Mouse (Mus musculus): ENCODE results near the gene Glb1l. TPM values are rescaled to one million over a fixed set of nuclear protein-coding genes. Genes with fewer than 3 reads are reported as not detected.
A peak's percentile ranks its signal among the peaks of the same experiment; 100 is the strongest.

The Glb1l gene
- polyA plus RNA-seq, 1 experiment = 27.1 TPM

GRCm38 (mm10) chr1:75219531-75219930 is 8.9 kb upstream of the Glb1l start, which contains the start of gene Tuba4a:
TSS of gene Tuba4a (minus strand) at chr1:75219865.
- peak within 1 kb of the TSS; percentile 95 for H3K4me3 ChIP-seq (ENCODE audit: insufficient read depth, low read length)
- H3K27ac ChIP-seq (ENCODE audit: insufficient read depth, low read depth, low read length) = peak within 1 kb of the TSS; percentile 10
- TF ChIP-seq CTCF (IDR thresholded peaks at IDR 0.05; ENCODE audit: low read depth, low read length) (no peak), POLR2A (IDR thresholded peaks at IDR 0.05; ENCODE audit: borderline replicate concordance, low read depth, low read length) (no peak)
- peaks cover 23% of the 10 kb centered on the region for H3K4me1 ChIP-seq (ENCODE audit: control insufficient read depth, insufficient read depth, low read length)

- TF ChIP-seq POLR2A (IDR thresholded peaks at IDR 0.05; ENCODE audit: borderline replicate concordance, low read depth, low read length) = peak; percentile 87; the same call in 1 of the 2 replicates
- TF ChIP-seq CTCF (IDR thresholded peaks at IDR 0.05; ENCODE audit: low read depth, low read length) = no peak
- Histone ChIP-seq H3K27ac (ENCODE audit: insufficient read depth, low read depth, low read length) (peak overlapping the region; percentile 10), H3K4me3 (ENCODE audit: insufficient read depth, low read length) (peak overlapping the region; percentile 95), H3K4me1 (ENCODE audit: control insufficient read depth, insufficient read depth, low read length) (peaks cover 27% of the 10 kb centered on the region)
These were observed 8.5 kb upstream of the Glb1l start for GRCm38 (mm10) chr1:75219078-75219477.

GRCm38 (mm10) chr1:75218227-75219001 is 7.8 kb upstream of the Glb1l start:
- Histone ChIP-seq H3K4me3 (ENCODE audit: insufficient read depth, low read length) (peak overlapping the region; percentile 95), H3K27ac (ENCODE audit: insufficient read depth, low read depth, low read length) (peak overlapping the region; percentile 10), H3K4me1 (ENCODE audit: control insufficient read depth, insufficient read depth, low read length) (peaks cover 33% of the 10 kb centered on the region)
- no peak for TF ChIP-seq CTCF (IDR thresholded peaks at IDR 0.05; ENCODE audit: low read depth, low read length)
- no peak for TF ChIP-seq POLR2A (IDR thresholded peaks at IDR 0.05; ENCODE audit: borderline replicate concordance, low read depth, low read length)

- peak overlapping the region; percentile 95 for H3K4me3 ChIP-seq (ENCODE audit: insufficient read depth, low read length)
- peaks cover 38% of the 10 kb centered on the region for H3K4me1 ChIP-seq (ENCODE audit: control insufficient read depth, insufficient read depth, low read length)
- H3K27ac ChIP-seq (ENCODE audit: insufficient read depth, low read depth, low read length) = no peak overlapping the region
- TF ChIP-seq POLR2A (IDR thresholded peaks at IDR 0.05; ENCODE audit: borderline replicate concordance, low read depth, low read length) (no peak), CTCF (IDR thresholded peaks at IDR 0.05; ENCODE audit: low read depth, low read length) (no peak)
These were observed 7.2 kb upstream of the Glb1l start for GRCm38 (mm10) chr1:75217893-75218226.

- TF ChIP-seq POLR2A (IDR thresholded peaks at IDR 0.05; ENCODE audit: borderline replicate concordance, low read depth, low read length) = no peak
- TF ChIP-seq CTCF (IDR thresholded peaks at IDR 0.05; ENCODE audit: low read depth, low read length) = no peak
- H3K4me1 ChIP-seq (ENCODE audit: control insufficient read depth, insufficient read depth, low read length) = peaks cover 43% of the 10 kb centered on the region
- H3K4me3 ChIP-seq (ENCODE audit: insufficient read depth, low read length) = no peak overlapping the region
- H3K27ac ChIP-seq (ENCODE audit: insufficient read depth, low read depth, low read length) = no peak overlapping the region
These were observed 6.4 kb upstream of the Glb1l start for GRCm38 (mm10) chr1:75216797-75217585.

GRCm38 (mm10) chr1:75215785-75216184 is 5.2 kb upstream of the Glb1l start:
- H3K4me3 ChIP-seq (ENCODE audit: insufficient read depth, low read length) = no peak overlapping the region
- H3K4me1 ChIP-seq (ENCODE audit: control insufficient read depth, insufficient read depth, low read length) = peaks cover 43% of the 10 kb centered on the region
- no peak overlapping the region for H3K27ac ChIP-seq (ENCODE audit: insufficient read depth, low read depth, low read length)
- no peak for TF ChIP-seq CTCF (IDR thresholded peaks at IDR 0.05; ENCODE audit: low read depth, low read length)
- TF ChIP-seq POLR2A (IDR thresholded peaks at IDR 0.05; ENCODE audit: borderline replicate concordance, low read depth, low read length) = no peak

GRCm38 (mm10) chr1:75214886-75215285 is 4.3 kb upstream of the Glb1l start:
- peaks cover 46% of the 10 kb centered on the region for H3K4me1 ChIP-seq (ENCODE audit: control insufficient read depth, insufficient read depth, low read length)
- no peak for TF ChIP-seq POLR2A (IDR thresholded peaks at IDR 0.05; ENCODE audit: borderline replicate concordance, low read depth, low read length)
- no peak for TF ChIP-seq CTCF (IDR thresholded peaks at IDR 0.05; ENCODE audit: low read depth, low read length)
- no peak overlapping the region for H3K4me3 ChIP-seq (ENCODE audit: insufficient read depth, low read length)
- H3K27ac ChIP-seq (ENCODE audit: insufficient read depth, low read depth, low read length) = 0 out of 2 replicates have a peak overlapping the region, but pooled peaks have one; percentile 3

- H3K4me3 ChIP-seq (ENCODE audit: insufficient read depth, low read length) = no peak overlapping the region
- TF ChIP-seq POLR2A (IDR thresholded peaks at IDR 0.05; ENCODE audit: borderline replicate concordance, low read depth, low read length) = no peak
- no peak for TF ChIP-seq CTCF (IDR thresholded peaks at IDR 0.05; ENCODE audit: low read depth, low read length)
- H3K27ac ChIP-seq (ENCODE audit: insufficient read depth, low read depth, low read length) = no peak overlapping the region
- peaks cover 48% of the 10 kb centered on the region for H3K4me1 ChIP-seq (ENCODE audit: control insufficient read depth, insufficient read depth, low read length)
These were observed 3.8 kb upstream of the Glb1l start for GRCm38 (mm10) chr1:75214442-75214841.

GRCm38 (mm10) chr1:75213096-75213495 is 2.5 kb upstream of the Glb1l start:
- no peak for TF ChIP-seq CTCF (IDR thresholded peaks at IDR 0.05; ENCODE audit: low read depth, low read length)
- no peak for TF ChIP-seq POLR2A (IDR thresholded peaks at IDR 0.05; ENCODE audit: borderline replicate concordance, low read depth, low read length)
- Histone ChIP-seq H3K4me3 (ENCODE audit: insufficient read depth, low read length) (no peak overlapping the region), H3K4me1 (ENCODE audit: control insufficient read depth, insufficient read depth, low read length) (peaks cover 46% of the 10 kb centered on the region), H3K27ac (ENCODE audit: insufficient read depth, low read depth, low read length) (no peak overlapping the region)

GRCm38 (mm10) chr1:75212542-75212941 is 1.9 kb upstream of the Glb1l start:
- H3K4me3 ChIP-seq (ENCODE audit: insufficient read depth, low read length) = no peak overlapping the region
- TF ChIP-seq CTCF (IDR thresholded peaks at IDR 0.05; ENCODE audit: low read depth, low read length) (no peak), POLR2A (IDR thresholded peaks at IDR 0.05; ENCODE audit: borderline replicate concordance, low read depth, low read length) (no peak)
- H3K4me1 ChIP-seq (ENCODE audit: control insufficient read depth, insufficient read depth, low read length) = peaks cover 43% of the 10 kb centered on the region
- no peak overlapping the region for H3K27ac ChIP-seq (ENCODE audit: insufficient read depth, low read depth, low read length)

Measured in bone marrow macrophage, adult 2 months (primary cell).